8 mouse cellular contexts compared by ENCODE assay signal in the genomic region with DNA sequence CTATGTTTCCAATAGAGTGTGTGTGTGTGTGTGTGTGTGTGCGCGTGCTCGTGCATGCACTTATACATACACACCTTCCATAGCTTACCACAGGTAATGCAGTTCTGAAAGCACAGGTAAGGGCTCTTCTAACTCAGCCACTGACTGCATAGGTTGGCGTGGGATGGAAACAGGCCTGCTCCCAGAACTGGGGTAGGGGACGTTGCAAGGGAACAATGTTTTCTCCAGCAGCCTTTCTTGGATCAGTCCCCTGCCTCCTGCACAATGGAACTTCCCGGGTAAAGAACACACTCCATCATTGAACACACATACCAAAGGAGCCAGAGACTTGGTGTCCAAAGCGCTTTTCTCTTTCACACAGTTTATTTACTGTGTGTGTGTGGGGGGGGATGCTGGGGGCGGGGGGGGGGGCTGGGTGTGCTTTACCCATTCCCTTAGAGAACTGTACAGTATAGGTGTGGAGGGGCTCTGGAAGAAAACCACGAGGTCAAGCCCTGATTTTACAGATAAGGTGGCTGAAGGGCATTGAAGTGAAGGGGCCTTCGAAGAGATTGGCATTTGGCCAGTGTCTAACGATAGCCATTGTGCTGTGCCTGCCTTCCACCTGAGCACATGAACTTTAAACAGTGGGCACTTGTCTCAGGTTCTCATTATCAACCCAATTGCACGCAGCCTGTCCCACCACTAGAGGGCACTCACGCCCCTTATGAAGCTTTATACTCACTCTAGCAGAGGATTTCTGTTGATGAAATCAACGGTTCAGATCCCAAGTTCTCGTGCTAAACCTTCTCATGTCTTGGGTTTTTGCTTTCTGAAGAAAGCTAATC. TPM values are rescaled to one million over a fixed set of nuclear protein-coding genes. Genes with fewer than 3 reads are reported as not detected.
DNase-seq lines count a peak whose midpoint lies in the region; ATAC-seq and TF ChIP-seq lines count a peak whose summit lies in the region.

No protein-coding gene starts in this region.

- H3K27me3 ChIP-seq in heart, adult 2 months (ENCODE audit: control insufficient read depth, insufficient read depth, low read length): no peaks in the 10 kb centered on the region
- no peaks in the 10 kb centered on the region for H3K27me3 ChIP-seq in lung, embryonic 14.5 days (ENCODE audit: insufficient read depth, low read length)

- TF ChIP-seq CTCF in cortical plate, adult 2 months (IDR thresholded peaks at IDR 0.05; ENCODE audit: extremely low read depth, insufficient read depth, low read length): peak; percentile 95
- peak; percentile 98 for TF ChIP-seq CTCF in heart, adult 2 months (IDR thresholded peaks at IDR 0.05)
- TF ChIP-seq CTCF in lung, embryonic 14.5 days (IDR thresholded peaks at IDR 0.05; ENCODE audit: low read depth): peak; percentile 92

- no peak overlapping the region for H3K27ac ChIP-seq in cortical plate, adult 2 months (ENCODE audit: insufficient read depth, low read length)
- H3K27ac ChIP-seq in heart, adult 2 months: no peak overlapping the region
- no peak overlapping the region for H3K27ac ChIP-seq in lung, embryonic 14.5 days (ENCODE audit: low read depth)

- no peaks in the 10 kb centered on the region for H3K9me3 ChIP-seq in lung, embryonic 14.5 days (ENCODE audit: low read depth, low read length)

- TF ChIP-seq EP300 in heart, adult 2 months (IDR thresholded peaks at IDR 0.05; ENCODE audit: insufficient read depth, low read depth, low read length): 0 out of 2 replicates have a peak, but pooled peaks have one; percentile 41

- TF ChIP-seq POLR2A in cortical plate, adult 2 months (IDR thresholded peaks at IDR 0.05; ENCODE audit: extremely low read depth, insufficient read depth, low read length): no peak
- TF ChIP-seq POLR2A in heart, adult 2 months (IDR thresholded peaks at IDR 0.05; ENCODE audit: insufficient read depth, low read depth, low read length): no peak

- no peaks in the 10 kb centered on the region for H3K4me1 ChIP-seq in cortical plate, adult 2 months (ENCODE audit: control insufficient read depth, insufficient read depth, low read length)
- no peaks in the 10 kb centered on the region for H3K4me1 ChIP-seq in heart, adult 2 months (ENCODE audit: control insufficient read depth, insufficient read depth, low read length)
- H3K4me1 ChIP-seq in lung, embryonic 14.5 days (ENCODE audit: insufficient read depth): no peaks in the 10 kb centered on the region

- H3K36me3 ChIP-seq in heart, adult 2 months (ENCODE audit: control insufficient read depth, insufficient read depth, low read length): no peaks in the 10 kb centered on the region
- no peaks in the 10 kb centered on the region for H3K36me3 ChIP-seq in lung, embryonic 14.5 days (ENCODE audit: insufficient read depth)

- no peak for ATAC-seq in CD4-positive, CD25-positive, alpha-beta regulatory T cell, adult 4 months
- ATAC-seq in lung, embryonic 14.5 days (ENCODE audit: insufficient read depth): peak; percentile 68

- peak; percentile 73 for DNase-seq in CD4-positive, CD25-positive, alpha-beta regulatory T cell, adult 2 months (ENCODE audit: low read depth, low spot score)
- DNase-seq in WW6 (ENCODE audit: low read depth, low spot score): peak; percentile 34
- DNase-seq in heart, adult 2 months: peak; percentile 33 to 68
- DNase-seq in large intestine, adult 2 months (ENCODE audit: low read depth, low spot score): peak; percentile 51
- DNase-seq in lung, embryonic 14.5 days: peak; percentile 92
- DNase-seq in right cerebral cortex, postnatal 36 days (ENCODE audit: low spot score in 2 of 2): peak; percentile 56 to 72

- WGBS in heart, adult 2 months: 37% methylated on average over 15 of the region's 15 CpGs
- 33% methylated on average over 15 of the region's 15 CpGs for WGBS in large intestine, adult 2 months
- WGBS in lung, embryonic 14.5 days: 32% methylated on average over 15 of the region's 15 CpGs

- intact Hi-C loops in heart, adult 2 months (cut with DNase I): loop anchor here (5.0 kb wide), 2 partner anchors 46 to 91 kb away; a partner anchor contains a TSS

- H3K9ac ChIP-seq in heart, adult 2 months (ENCODE audit: low read depth, low read length): no peak overlapping the region
- H3K9ac ChIP-seq in lung, embryonic 14.5 days: no peak overlapping the region

- H3K4me2 ChIP-seq in lung, embryonic 14.5 days: no peak overlapping the region

- H3K4me3 ChIP-seq in cortical plate, adult 2 months (ENCODE audit: insufficient read depth, low read length): no peak overlapping the region
- no peak overlapping the region for H3K4me3 ChIP-seq in heart, adult 2 months
- H3K4me3 ChIP-seq in lung, embryonic 14.5 days (ENCODE audit: low read depth, low read length): no peak overlapping the region

- H3K79me2 ChIP-seq in heart, adult 2 months (replicated peaks; ENCODE audit: control insufficient read depth, insufficient read depth, low read length): no peaks in the 10 kb centered on the region

RNA-seq across cellular contexts. Expression of a gene that starts 48.0 kb away (rescaled TPM):
- not detected for polyA plus RNA-seq in CD4-positive, CD25-positive, alpha-beta regulatory T cell, adult 4 months (2017; shearing (Covaris generic))
- polyA plus RNA-seq in cortical plate, adult 2 months (2012; rRNA removed): 2.8 and 4.5 TPM in 2 replicates
- total RNA-seq in heart, adult 2 months (2021): 1 to 10 TPM in 1 of 2 experiments, under 1 TPM in 1; 0.73 to 1.5 TPM
- 0.53 and 1.0 TPM in 2 replicates for polyA plus RNA-seq in heart, adult 2 months (2012; rRNA removed)
- 3.9 and 13.6 TPM in 2 replicates for polyA plus RNA-seq in large intestine, adult 2 months (2012; rRNA removed)
- polyA plus RNA-seq in lung, embryonic 14.5 days (2014; fragmentation: Nextera tagmentation; extraction: Ambion mirVana): 1.1 and 1.7 TPM in 2 replicates

Comparison
In these comparisons a context has a peak if more than half of its experiments do, and no peak if none do; other contexts are left out.
1. DNase-seq: peak in every context shown above with its lines; median percentile 92 in lung, embryonic 14.5 days; 73 in CD4-positive, CD25-positive, alpha-beta regulatory T cell, adult 2 months; 64 in right cerebral cortex, postnatal 36 days; 51 in large intestine, adult 2 months; 50 in heart, adult 2 months; 34 in WW6.